Mouse (Mus musculus) G1E (cell line): ENCODE measurements around the gene Gpr182.

Experiments
- CTCF ChIP-seq: IDR thresholded peaks from 2 replicates; pipeline ENCODE4 v1.5.1; 2012; ENCODE audit warnings: low read depth, low read length, inconsistent platforms, mixed read lengths
- GATA1 ChIP-seq: IDR thresholded peaks from 2 replicates; pipeline ENCODE4 v1.6.1; 2012; ENCODE audit warnings: borderline replicate concordance, low read length, inconsistent platforms, mixed read lengths
- GATA2 ChIP-seq: IDR thresholded peaks from 2 replicates; pipeline ENCODE4 v1.6.1; 2012; ENCODE audit warnings: low read depth, low read length, inconsistent platforms, borderline replicate concordance
- POLR2AphosphoS5 ChIP-seq: IDR thresholded peaks from 2 replicates; pipeline ENCODE4 v1.6.1; 2012; ENCODE audit warnings: low read depth, low read length, inconsistent platforms; ENCODE audit not compliant: insufficient replicate concordance
- TAL1 ChIP-seq: conservative IDR thresholded peaks from 2 replicates; pipeline ENCODE4 v1.6.1; 2012; ENCODE audit warnings: low read depth, low read length, inconsistent platforms, mixed read lengths

DNA sequence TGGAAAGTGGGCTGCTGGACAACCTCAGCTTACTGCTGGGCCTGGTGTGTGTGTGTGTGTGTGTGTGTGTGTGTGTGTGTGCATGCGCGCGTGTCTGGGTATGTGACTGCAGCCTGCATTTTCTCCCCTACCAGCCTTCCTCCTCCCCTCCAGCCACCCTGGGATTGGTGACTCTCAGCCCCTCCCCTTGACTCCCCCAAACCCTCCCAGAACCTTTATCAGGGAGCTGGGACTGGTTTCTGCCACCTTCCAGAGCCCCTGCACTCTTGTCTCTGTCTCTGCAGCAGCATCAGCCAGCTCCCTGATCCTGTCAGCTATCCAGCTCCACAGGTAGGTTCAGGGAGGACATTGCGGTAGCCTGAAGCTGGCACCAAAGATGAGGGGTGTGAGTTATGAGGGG is 26.4 kb downstream of the Gpr182 start:
- TF ChIP-seq CTCF (no peak), POLR2AphosphoS5 (no peak), GATA2 (no peak), TAL1 (no peak), GATA1 (no peak)
